Mouse (Mus musculus) gastrocnemius, postnatal 4 days (tissue): ENCODE measurements around the gene Lsm12. TPM values are rescaled to one million over a fixed set of nuclear protein-coding genes. Genes with fewer than 3 reads are reported as not detected.
"Not testable (repeated sequence)": the region's sequence is repeated elsewhere in the genome, so short reads cannot be mapped to it uniquely, and the experiment has no call there.

Experiments
- DNase-seq, 2 experiments: peaks; one replicate each; pipeline ENCODE4 v3.0.0; 2021 to 2022; ENCODE audit warnings: low spot score in 2 of 2, mixed read lengths in 2 of 2
- total RNA-seq, 2 experiments: library from RNA; stranded (reverse); gene quantifications; 2 replicates each; pipeline ENCODE4 v1.2.3; 2021

Gene Lsm12
- total RNA-seq, 2 experiments from 2014 or later, result 75.1 to 78.3 TPM

DNA sequence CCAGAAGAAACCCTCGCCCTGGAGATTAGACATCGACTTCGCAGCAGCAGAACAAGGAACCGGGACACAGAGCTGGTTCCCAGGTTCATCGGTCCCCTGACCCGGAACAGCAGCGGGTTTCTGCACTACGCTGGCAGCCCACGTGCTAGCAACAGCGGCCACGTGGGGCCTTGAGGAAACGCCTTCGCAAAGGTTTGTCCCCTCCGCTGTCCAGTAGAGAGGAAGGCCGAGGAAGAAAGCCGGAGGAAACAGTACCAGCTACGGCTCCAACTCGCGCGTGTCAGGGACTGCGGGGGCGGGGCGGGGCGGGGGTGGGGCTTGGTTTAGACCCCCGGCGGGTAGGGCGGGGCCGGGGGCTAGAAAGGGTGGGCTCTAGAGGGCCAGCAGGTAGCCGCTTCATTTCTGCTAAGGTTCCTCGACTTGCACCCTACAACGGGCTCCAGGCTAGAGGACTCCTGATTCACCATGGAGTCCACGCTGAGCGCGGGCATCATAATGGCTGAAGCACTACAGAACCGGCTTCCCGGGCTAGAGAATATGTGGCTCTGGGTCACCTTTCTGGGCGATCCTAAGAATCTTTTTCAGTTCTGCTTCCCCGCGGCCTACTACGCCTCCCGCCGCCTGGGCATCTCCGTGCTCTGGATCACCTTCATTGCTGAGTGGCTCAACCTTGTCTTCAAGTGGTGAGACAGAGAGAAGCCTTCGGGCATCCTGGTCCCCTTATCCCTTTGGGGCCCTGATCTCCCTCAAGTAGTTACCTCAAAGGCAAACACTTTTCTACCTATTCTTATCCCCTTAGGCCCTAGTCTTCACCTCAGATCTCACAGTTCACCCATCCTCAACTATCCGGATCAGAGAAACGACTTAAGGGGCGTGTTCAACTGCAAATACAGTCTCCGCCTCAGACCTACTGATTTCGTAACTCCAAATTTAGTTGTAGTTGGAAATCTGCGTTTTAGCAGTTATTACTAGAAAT, 4.7 kb upstream of the Lsm12 start, which contains the start of gene G6pc3:
Gene G6pc3, plus strand, starts transcription at position 160 of the 976 bp plus-strand sequence.
- DNase-seq, result peak; percentile 74 to 89

GRCm38 (mm10) chr11:102188980-102189379, 3.9 kb upstream of the Lsm12 start:
- DNase-seq, result no peak

DNA sequence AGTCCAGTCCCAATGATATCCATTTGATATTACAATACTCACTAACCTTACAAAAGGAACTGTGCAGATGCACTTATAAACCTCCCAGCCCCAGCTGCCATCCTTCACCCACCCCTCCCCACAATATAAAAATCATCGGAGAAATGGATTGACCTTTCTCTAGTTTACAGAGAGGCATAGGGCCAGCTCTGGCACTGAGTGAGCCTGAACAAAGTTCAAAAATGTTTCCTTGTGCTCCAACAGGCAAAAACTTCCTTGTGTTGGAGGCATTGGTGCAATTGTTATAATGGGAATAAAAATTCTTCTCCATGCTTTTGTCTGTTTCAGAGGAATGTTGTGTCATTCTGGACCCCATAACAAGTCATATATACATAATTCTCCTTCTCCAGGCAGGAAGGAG, 1.1 kb upstream of the Lsm12 start:
- DNase-seq, result no peak

DNA sequence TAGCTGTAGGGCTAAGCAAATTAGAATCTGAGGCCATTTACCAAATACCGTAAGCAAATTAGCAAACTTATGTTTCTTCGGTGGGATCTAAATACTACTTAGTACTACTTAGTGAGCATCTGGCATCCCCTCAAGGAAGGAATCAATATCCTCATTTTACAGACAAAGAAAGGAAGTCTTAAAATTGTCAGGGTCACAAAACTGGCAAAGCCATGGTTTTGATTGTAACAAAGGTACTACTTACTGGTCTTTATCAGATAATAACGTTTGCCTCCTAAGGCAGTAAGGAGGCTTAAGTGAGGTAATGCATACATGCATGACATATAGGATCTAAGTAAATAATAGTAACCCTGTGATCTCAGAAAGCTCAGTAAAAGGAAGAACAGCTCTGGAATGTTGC, 581 bp upstream of the Lsm12 start:
- DNase-seq, result no peak

GRCm38 (mm10) chr11:102184253-102184645, 847 bp downstream of the Lsm12 start:
- DNase-seq, result no peak

- DNase-seq, result no peak
These were observed 5.3 kb downstream of the Lsm12 start for GRCm38 (mm10) chr11:102179836-102180235.

DNA sequence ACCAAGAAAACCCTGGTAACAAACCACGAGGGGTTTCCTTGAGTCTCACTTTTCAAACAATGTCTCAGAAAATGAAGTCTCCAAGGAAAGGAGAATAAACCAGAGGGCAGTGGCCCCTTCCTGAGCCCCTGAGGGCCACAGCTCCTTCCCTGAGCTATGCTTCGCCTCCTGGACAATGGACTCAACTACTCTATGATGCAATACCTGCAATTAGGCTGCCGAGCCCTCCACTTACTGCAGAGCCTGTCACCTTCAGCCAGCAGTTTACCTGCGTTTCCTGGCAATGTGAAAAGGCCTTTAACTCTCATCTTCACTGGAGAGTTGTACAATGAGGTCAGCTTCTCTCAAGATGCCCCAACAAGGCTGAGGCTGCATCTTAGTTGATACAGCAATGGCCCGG, 16.4 kb downstream of the Lsm12 start:
- DNase-seq, result no peak

- DNase-seq, result no peak
These were observed 17.6 kb downstream of the Lsm12 start for GRCm38 (mm10) chr11:102167539-102167938.

- no peak for DNase-seq
These were observed 18.9 kb downstream of the Lsm12 start for GRCm38 (mm10) chr11:102165971-102166722.

DNA sequence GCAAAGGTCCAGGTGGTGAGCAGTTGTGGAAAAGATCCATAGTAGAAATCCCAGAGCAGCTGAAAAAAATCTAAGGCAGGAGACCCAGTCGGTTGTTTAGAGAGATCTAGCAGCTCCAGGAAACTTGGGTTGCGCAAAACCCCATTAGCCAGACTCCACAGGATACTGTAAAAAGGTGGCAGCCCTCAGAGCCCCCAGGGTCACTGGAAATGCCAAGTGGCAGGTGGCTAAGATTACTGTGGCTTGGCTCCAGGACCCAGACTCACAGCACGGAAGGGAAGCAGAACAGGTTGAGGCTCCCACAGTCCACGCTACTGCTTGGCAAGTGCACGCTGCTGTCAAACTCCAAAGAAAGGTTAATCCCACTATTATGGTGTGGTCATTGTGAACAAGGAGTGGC, 25.3 kb downstream of the Lsm12 start:
- no peak for DNase-seq

- DNase-seq, result not testable (repeated sequence)
These were observed 27.1 kb downstream of the Lsm12 start for GRCm38 (mm10) chr11:102158024-102158423.

DNA sequence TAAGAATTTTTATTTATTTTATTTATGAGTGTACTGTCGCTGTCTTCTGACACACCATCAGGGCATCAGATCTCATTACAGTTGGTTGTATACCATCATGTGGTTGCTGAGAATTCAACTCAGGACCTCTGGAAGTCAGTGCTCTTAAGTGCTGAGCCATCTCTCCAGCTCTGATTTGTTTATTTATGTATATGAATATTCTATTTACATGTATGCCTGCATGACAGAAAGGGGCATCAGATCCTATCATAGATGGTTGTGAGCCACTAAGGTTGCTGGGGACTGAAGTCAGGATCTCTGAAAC, 28.4 kb downstream of the Lsm12 start:
- DNase-seq, result no peak

DNA sequence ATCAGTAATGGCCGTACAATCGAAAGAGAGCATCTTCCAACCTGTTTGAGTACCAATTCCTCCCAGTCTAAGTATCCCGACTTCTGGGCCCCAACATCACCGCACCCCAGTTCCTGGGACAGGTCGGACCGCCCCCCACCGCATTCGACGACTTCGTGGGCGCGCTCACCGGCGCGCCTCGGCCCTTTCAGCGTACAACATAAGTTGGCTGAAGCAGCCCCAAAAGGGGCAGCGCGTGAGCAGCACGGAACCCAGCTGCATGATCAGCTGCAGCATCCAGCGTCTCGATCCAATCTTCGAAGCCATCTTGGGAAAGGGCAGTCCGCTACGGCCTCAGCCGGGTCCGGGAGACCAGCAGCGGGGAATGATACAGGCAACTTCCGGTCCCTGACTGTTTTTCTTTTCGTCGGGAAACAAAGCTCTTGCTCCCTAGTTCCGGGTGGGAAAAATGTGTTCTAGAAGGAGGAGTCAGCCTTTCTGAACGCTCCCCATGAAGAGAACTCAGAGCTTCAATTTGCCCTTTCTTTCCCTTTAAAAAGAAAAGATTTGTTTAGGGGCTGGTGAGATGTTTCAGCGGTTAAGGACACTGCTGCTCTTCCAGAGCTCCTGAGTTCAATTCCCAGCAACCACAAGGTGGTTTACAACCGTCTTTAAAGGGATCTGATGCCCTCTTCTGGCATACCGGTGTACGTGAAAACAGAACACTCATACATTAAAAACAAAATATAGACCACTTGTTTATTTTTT, 28.9 kb downstream of the Lsm12 start, which contains the start of gene Tmem101:
Gene Tmem101, minus strand, starts transcription at position 366 of the 747 bp plus-strand sequence.
- peak; percentile 74 to 90 for DNase-seq

- DNase-seq, result no peak
These were observed 37.7 kb downstream of the Lsm12 start for GRCm38 (mm10) chr11:102147213-102147989.

DNA sequence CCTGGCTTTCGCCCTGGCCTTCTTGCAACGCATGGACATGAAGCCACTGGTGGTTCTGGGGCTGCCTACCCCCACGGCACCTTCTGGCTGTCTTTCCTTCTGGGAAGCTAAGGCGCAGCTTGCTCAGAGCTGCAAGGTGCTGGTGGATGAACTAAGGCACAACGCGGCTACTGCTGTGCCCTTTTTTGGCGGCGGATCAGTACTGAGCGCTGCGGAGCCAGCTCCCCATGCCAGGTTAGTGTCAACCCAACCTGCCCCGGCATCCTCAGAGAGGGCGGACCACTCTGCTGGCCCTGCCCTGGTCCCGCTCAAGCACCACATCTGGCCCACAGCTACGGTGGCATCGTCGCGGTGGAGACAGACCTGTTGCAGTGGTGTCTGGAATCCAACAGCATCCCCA, 38.6 kb downstream of the Lsm12 start:
- no peak for DNase-seq

DNA sequence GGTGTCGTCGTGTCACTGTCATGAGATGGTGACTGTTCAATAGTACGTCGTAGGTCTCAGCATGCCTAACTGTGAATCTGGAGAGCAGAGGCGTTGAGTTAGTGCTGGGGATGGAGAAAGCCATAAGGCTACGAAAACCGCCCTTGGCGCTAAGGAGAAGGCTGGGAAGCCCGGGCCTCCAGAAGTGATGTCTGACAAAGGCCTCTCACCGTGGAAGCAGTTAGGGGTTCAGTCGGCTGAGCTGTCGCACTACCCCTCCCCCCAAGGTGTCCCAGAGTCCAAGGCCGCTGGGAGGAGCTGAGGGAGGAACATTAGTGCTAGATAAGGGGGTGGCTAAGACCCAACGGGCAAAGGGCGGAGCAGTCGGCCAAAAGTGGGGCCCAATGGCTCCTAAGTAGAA, 39.1 kb downstream of the Lsm12 start:
- no peak for DNase-seq

- no peak for DNase-seq
These were observed 39.6 kb downstream of the Lsm12 start, which contains the start of gene Nags for GRCm38 (mm10) chr11:102145471-102146001. TSS of gene Nags (plus strand) at chr11:102145513.

- no peak for DNase-seq
These were observed 40.1 kb downstream of the Lsm12 start for GRCm38 (mm10) chr11:102144957-102145470.

GRCm38 (mm10) chr11:102142355-102142754, 42.7 kb downstream of the Lsm12 start:
- no peak for DNase-seq

- peak in 1 of 2 experiments; percentile 46 for DNase-seq
These were observed 44.6 kb downstream of the Lsm12 start for GRCm38 (mm10) chr11:102140508-102140907.
